Mouse (Mus musculus): ENCODE results near the gene Rsad2.

- no peak for TF ChIP-seq CTCF (IDR thresholded peaks at IDR 0.05; ENCODE audit: borderline replicate concordance, extremely low read depth, insufficient read depth, insufficient read length)
- TF ChIP-seq POLR2A (IDR thresholded peaks at IDR 0.05; ENCODE audit: borderline replicate concordance, extremely low read depth, insufficient read depth, insufficient read length, poor library complexity, severe bottlenecking) = no peak
These were observed 44.8 kb upstream of the Rsad2 start for GRCm38 (mm10) chr12:26501042-26501441.

Data from brain, embryonic 14.5 days (tissue).